Mouse (Mus musculus) erythroblast, embryonic 14.5 days (primary cell): Measurements from ENCODE around the gene Gm826. TPM values are rescaled to one million over a fixed set of nuclear protein-coding genes. Genes with fewer than 3 reads are reported as not detected.
A peak's percentile ranks its signal among the peaks of the same experiment; 100 is the strongest.

Experiments used
- H3K27me3 ChIP-seq: 2 replicates; pipeline ENCODE4 v1.6.1; 2012; ENCODE audit warnings: inconsistent platforms; ENCODE audit not compliant: control insufficient read depth
- H3K36me3 ChIP-seq: 2 replicates; pipeline ENCODE4 v1.6.1; 2012; ENCODE audit warnings: mild to moderate bottlenecking, inconsistent platforms; ENCODE audit not compliant: control insufficient read depth
- H3K4me1 ChIP-seq: 2 replicates; pipeline ENCODE4 v1.6.1; 2012; ENCODE audit warnings: inconsistent platforms; ENCODE audit not compliant: control insufficient read depth
- H3K4me3 ChIP-seq: replicated peaks from 2 replicates; pipeline ENCODE3; 2012; ENCODE audit warnings: moderate library complexity, mild to moderate bottlenecking, inconsistent platforms
- H3K9me3 ChIP-seq: 2 replicates; pipeline ENCODE4 v1.6.1; 2012; ENCODE audit warnings: low read length, inconsistent platforms, mixed read lengths; ENCODE audit not compliant: control insufficient read depth
- GATA1 ChIP-seq: IDR thresholded peaks from 2 replicates; pipeline ENCODE4 v1.6.1; 2012; ENCODE audit warnings: low read length, inconsistent platforms, mixed read lengths
- TAL1 ChIP-seq: IDR thresholded peaks from 3 replicates; pipeline ENCODE4 v1.6.1; 2012; ENCODE audit warnings: low read length, inconsistent platforms, mixed read lengths
- polyA plus RNA-seq: library from polyadenylated mRNA; stranded (reverse); fragments of >175 nt; gene quantifications from 2 replicates; pipeline ENCODE4 v1.2.3, GENCODE M21; 2012

Gm826 gene
- polyA plus RNA-seq, 1 experiment, result not detected

GRCm38 (mm10) chr2:160366111-160366979, 32.4 kb upstream of the Gm826 start:
- no peak for TF ChIP-seq GATA1
- TF ChIP-seq TAL1, result no peak
- peak overlapping the region; percentile 44 for H3K4me3 ChIP-seq
- H3K36me3 ChIP-seq, result no peaks in the 10 kb centered on the region
- H3K4me1 ChIP-seq, result peaks cover 3% of the 10 kb centered on the region; the same call in 1 of the 2 replicates
- peaks cover 100% of the 10 kb centered on the region for H3K27me3 ChIP-seq
- H3K9me3 ChIP-seq, result peaks cover 6% of the 10 kb centered on the region; the same call in 1 of the 2 replicates

DNA sequence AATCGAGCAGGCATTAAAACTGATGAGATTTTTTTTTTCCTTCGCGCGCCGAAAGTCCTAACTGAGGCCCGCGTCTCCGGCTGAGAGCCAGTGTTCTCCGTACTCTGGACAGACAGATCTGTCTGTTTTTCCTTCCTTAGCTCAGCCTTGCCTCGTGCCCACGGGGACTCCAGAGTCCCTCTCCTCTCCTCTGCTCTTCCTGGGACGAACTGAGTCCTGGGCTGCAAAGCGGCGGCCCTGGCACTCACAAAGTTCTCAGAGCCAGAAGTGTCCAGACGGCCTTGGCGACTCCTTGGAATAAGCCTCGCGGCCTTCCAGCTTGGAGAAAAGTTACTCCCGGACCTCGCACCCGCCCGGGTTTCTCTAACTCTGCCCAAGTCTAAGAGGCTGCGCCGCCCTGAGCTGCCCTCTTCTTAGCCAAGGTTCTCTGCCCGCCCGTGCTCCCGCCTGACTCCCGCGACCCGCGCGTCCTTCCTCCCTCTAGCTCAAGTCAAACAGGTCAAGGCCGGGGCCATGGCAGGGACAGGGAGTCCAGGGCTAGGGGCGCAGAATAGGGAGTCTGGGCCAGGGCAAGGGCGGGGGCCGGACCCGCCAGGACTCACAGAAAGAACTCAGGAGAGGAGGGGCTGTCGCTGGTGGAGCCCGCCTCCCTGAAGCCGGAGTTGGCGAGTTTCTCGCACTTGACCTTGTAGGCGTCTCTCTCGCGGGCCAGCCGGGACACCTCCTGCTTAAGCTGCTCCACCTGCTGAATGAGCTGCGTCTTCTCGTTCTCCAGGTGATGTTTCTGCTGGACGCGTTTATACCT, 31.3 kb upstream of the Gm826 start:
- Histone ChIP-seq H3K9me3 (peaks cover 6% of the 10 kb centered on the region; the same call in 1 of the 2 replicates), H3K4me1 (peaks cover 3% of the 10 kb centered on the region; the same call in 1 of the 2 replicates), H3K36me3 (no peaks in the 10 kb centered on the region), H3K27me3 (peaks cover 100% of the 10 kb centered on the region), H3K4me3 (peak overlapping the region; percentile 44)
- TF ChIP-seq GATA1 (no peak), TAL1 (no peak)

GRCm38 (mm10) chr2:160364666-160365065, 30.7 kb upstream of the Gm826 start:
- H3K4me3 ChIP-seq, result no peak overlapping the region
- H3K4me1 ChIP-seq, result peaks cover 3% of the 10 kb centered on the region; the same call in 1 of the 2 replicates
- peaks cover 100% of the 10 kb centered on the region for H3K27me3 ChIP-seq
- H3K36me3 ChIP-seq, result no peaks in the 10 kb centered on the region
- H3K9me3 ChIP-seq, result peaks cover 6% of the 10 kb centered on the region; the same call in 1 of the 2 replicates
- no peak for TF ChIP-seq GATA1
- no peak for TF ChIP-seq TAL1

- H3K4me3 ChIP-seq, result no peak overlapping the region
- peaks cover 6% of the 10 kb centered on the region; the same call in 1 of the 2 replicates for H3K9me3 ChIP-seq
- no peaks in the 10 kb centered on the region for H3K36me3 ChIP-seq
- H3K27me3 ChIP-seq, result peaks cover 97% of the 10 kb centered on the region
- H3K4me1 ChIP-seq, result peaks cover 3% of the 10 kb centered on the region; the same call in 1 of the 2 replicates
- no peak for TF ChIP-seq GATA1
- no peak for TF ChIP-seq TAL1
Measured at GRCm38 (mm10) chr2:160364128-160364650, 30.2 kb upstream of the Gm826 start.

DNA sequence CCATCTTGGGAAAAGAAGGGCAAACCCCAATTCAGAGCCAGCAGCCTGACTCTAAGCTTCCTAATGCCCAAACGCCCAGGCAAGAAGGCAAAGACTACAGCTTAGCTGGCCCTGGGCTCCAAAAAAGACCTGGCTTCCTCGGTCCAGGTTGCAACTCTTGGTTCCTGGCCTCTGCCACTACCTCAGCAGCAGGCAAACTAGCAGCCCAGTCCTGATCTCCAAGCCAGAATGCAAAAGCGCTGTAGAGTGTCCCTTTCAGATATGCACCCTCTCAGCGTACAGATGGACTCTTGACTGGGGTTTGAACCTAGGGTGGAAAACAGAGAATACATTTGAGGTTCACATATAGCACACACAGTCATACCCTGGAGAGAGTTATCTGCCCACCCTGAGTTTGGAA, 29.2 kb upstream of the Gm826 start:
- H3K36me3 ChIP-seq, result no peaks in the 10 kb centered on the region
- H3K9me3 ChIP-seq, result peaks cover 6% of the 10 kb centered on the region; the same call in 1 of the 2 replicates
- peaks cover 96% of the 10 kb centered on the region for H3K27me3 ChIP-seq
- peaks cover 3% of the 10 kb centered on the region; the same call in 1 of the 2 replicates for H3K4me1 ChIP-seq
- H3K4me3 ChIP-seq, result no peak overlapping the region
- TF ChIP-seq GATA1, result no peak
- TF ChIP-seq TAL1, result no peak

GRCm38 (mm10) chr2:160361442-160362121, 27.6 kb upstream of the Gm826 start:
- TF ChIP-seq GATA1 (no peak), TAL1 (no peak)
- Histone ChIP-seq H3K4me1 (no peaks in the 10 kb centered on the region; the same call in 1 of the 2 replicates), H3K36me3 (no peaks in the 10 kb centered on the region), H3K9me3 (peaks cover 6% of the 10 kb centered on the region; the same call in 1 of the 2 replicates), H3K27me3 (peaks cover 83% of the 10 kb centered on the region), H3K4me3 (no peak overlapping the region)

DNA sequence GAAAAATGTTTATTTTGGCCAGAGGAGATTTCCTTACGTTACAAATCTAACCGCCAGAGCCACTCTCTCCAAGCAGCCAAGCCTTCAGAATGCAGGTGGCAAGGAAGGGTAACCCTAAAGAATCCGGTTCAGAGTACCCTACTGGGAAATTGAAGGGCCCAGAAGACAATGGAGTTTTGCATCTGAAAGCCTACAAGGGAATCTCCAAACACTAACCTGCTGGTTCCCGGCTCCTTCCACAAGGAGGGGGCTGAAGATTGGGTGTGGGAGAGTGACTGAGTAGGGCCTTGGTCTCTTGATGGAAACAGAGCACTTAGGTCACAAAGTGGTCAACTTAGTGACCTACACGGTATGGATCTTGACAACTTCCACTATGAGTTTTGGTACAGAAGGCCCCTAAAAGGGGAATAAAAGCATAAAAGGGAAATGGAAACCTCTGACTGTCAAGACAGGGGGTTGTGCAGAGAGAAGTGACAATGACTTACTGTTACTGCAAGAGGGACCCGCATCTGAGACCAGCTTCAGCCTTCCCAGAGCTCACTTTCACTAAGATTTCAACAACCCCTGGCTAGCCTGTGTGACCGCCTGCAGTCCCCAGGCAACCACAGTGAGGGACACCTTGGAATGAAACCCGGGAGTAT, 26.4 kb upstream of the Gm826 start:
- no peak for TF ChIP-seq TAL1
- no peak for TF ChIP-seq GATA1

DNA sequence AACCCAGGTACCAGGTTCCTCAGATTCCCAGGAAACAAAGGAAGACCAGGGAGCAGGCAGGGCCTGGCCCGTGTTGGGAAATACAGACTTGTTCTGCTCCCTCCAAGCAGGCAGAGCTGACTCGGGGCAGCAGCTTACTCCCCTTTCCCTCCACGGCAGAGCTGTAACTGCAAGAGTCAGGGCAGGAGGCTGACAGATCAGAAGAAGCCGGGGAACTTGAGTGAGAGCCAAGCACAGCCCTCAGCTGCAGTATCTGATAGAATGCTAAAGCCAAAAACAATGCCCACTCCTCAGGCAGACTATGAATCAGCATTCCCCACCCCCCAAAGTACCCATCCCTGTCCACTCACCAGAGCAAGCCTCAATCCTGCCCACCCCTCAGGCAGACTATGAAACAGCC, 24.9 kb upstream of the Gm826 start:
- H3K36me3 ChIP-seq, result no peaks in the 10 kb centered on the region
- H3K4me3 ChIP-seq, result no peak overlapping the region
- H3K4me1 ChIP-seq, result no peaks in the 10 kb centered on the region
- TF ChIP-seq GATA1 (no peak), TAL1 (no peak)
- H3K9me3 ChIP-seq, result no peaks in the 10 kb centered on the region
- H3K27me3 ChIP-seq, result peaks cover 56% of the 10 kb centered on the region

More for the DNA sequence above, 26.4 kb upstream of the Gm826 start:
- H3K4me1 ChIP-seq, result no peaks in the 10 kb centered on the region
- no peaks in the 10 kb centered on the region for H3K9me3 ChIP-seq
- H3K4me3 ChIP-seq, result no peak overlapping the region
- peaks cover 71% of the 10 kb centered on the region for H3K27me3 ChIP-seq
- H3K36me3 ChIP-seq, result no peaks in the 10 kb centered on the region
